Mouse (Mus musculus) NIH3T3 (cell line): ENCODE results near the gene Lbh.

Experiments
- DNase-seq: peaks from one replicate; pipeline ENCODE4 v3.0.0-alpha.2; 2012; ENCODE audit warnings: low read depth

The Lbh gene

DNA sequence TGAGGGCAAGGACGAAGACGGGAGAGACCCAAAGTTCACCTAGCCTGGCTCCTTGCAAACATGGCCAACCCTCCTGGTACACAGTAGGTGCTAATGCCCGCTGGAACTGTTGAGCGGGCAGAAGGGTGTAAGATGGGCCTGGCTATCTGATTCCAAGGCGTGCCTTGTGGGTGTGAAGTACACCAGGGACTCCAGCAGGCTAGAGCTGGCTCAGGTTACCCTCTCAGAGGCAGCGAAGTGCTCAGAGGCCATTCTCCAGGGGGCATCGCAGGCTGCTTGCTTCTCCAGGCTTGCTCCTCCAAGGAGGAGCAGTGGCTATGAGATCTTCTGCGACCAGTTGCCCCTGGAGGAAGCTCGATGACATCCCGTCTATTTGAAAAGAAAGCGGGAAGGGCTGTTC, 6.8 kb upstream of the Lbh start:
- no peak for DNase-seq

- DNase-seq, result no peak
These were observed 6.4 kb upstream of the Lbh start for GRCm38 (mm10) chr17:72911751-72912150.

- DNase-seq, result no peak
These were observed 4.0 kb upstream of the Lbh start for GRCm38 (mm10) chr17:72914082-72914481.

- DNase-seq, result peak; percentile 85
These were observed 669 bp upstream of the Lbh start for GRCm38 (mm10) chr17:72917241-72918030.

GRCm38 (mm10) chr17:72918571-72919541, 751 bp downstream of the Lbh start:
- peak; percentile 69 for DNase-seq

GRCm38 (mm10) chr17:72919641-72920040, 1.5 kb downstream of the Lbh start:
- no peak for DNase-seq

DNA sequence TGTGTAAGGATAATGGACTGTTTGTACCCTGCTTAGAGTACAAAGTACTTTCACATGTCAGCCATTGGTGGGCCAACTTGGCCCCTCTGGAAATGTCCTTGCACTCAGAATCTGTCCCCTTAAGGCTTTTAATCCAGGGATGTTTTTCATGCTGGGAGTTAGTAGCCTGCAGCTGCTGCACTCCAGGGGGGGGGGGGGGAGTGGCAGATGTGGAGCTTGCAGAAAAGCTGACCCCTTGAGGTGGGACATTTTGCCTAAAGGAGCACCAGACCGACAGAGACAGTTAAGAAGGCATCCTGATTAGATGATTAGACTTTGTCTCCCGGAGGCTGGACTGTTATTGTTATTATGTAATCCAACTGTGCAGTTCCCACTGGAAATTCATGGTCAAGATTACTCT, 2.3 kb downstream of the Lbh start:
- DNase-seq, result no peak

GRCm38 (mm10) chr17:72920971-72921370, 2.9 kb downstream of the Lbh start:
- no peak for DNase-seq

GRCm38 (mm10) chr17:72922206-72922605, 4.1 kb downstream of the Lbh start:
- DNase-seq, result no peak

GRCm38 (mm10) chr17:72923283-72923682, 5.2 kb downstream of the Lbh start:
- DNase-seq, result no peak

DNA sequence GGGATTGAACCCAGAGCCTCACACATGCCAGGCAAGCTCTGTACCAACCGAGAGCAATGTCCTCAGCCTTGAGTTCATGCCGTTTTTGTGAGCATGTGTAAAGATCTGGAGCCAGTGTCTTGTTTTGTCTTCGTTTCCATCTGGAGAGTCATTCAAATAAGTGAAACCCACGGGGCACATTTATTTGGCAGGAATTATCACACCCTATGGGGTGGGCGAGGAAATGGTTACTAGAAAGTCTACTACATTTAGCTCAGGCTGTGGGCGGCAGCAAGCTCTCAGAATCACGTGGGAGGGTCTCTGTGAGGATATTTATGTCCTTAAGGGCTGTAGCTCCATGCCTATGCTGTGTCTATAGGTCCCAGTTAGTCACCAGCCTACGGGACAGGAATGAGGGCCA, 6.2 kb downstream of the Lbh start:
- DNase-seq, result no peak

DNA sequence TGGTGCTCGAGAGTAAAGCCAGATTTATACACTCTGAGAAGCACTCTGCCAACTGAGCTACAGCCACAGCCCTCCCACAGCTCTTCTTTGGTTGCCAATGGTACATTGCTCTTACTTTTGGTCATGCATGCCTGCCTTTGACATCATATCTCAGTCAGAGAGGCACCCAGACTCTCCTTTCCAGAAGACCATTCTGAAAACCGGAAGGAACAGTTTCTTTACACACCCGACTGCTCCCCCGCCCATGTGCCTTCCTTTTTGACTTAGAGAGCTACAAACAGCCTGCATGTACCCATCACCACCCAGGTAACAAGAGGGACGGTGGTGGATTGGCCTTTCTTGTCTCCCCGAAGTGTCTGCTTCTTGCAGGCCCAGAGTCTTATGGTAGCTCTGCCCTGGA, 7.0 kb downstream of the Lbh start:
- no peak for DNase-seq

GRCm38 (mm10) chr17:72925804-72926617, 7.9 kb downstream of the Lbh start:
- DNase-seq, result no peak

DNA sequence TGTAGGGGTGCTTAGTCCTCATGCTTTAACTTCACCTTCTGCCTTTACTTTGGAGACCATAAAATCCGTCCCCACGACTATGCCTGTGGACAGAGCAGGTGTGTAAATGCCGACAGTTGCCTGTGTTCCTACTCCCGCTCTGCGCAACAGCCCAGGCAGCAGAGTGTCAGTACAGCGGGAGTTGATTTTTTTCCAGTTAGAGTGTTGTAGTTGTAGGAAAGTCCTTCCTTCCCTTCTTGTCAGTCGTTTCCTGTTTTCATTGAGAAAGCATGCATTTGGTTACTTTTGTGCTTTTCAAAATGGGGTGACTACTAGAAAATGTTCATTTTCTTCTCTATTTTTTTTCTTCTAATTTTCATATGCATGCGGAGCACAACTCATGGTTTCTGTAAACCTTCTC, 8.9 kb downstream of the Lbh start:
- no peak for DNase-seq

DNA sequence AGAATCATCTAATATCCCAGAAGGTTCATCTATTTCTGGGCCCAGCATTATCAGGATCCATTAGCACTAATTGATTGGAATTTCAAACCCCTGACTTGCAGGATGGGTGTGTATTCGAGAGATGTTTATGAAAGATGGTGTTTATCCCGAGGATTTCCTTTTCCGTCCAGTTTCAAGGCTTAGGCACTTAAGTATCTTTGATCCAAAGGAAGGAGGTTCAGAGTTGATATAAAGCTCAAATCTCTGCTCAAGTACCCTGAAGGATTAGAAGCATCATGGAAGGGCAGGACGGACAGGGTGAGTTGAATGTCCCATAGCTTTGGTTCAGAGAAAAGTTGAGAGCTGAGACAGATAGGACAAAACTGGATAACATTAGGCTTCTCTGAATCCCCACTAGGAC, 15.0 kb downstream of the Lbh start:
- no peak for DNase-seq

DNA sequence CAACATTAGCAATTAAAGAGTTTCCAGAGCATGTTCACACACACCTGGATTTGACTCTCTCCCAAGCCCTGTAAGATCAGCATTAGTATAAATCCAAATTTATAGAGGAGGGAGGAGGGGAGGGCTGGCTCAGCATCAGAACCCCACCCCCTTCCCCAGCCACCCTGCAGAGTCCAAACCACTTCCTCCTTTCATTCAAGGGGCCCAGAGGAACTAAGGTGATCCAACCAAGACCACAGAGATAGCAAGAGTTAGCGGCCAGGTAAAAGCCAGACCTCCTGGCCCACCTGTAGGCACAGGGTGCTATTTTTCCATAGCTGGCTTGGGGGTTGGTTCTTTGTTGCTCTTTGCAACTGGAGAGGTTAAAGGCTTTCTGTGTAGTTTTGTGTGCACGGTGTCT, 16.0 kb downstream of the Lbh start:
- DNase-seq, result no peak

DNA sequence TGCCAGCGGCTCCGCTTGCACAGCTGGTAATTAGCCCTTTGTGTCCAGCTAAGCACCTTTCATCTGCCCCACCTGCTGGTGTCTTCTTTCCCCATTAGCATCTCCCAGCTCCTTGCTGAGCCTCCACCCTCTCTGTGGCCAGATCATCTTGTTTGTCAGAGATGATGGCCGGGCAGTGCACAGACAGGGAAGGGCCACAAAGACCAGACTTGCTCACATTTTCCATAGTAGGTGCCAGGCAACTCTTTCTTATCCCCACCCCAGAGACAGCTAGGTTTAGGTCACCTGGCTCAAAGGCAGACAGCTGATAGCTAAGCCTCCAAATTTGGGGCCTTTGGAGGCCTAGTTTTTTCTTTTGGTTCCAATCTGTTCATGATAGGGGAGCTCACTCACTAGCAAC, 16.5 kb downstream of the Lbh start:
- no peak for DNase-seq

DNA sequence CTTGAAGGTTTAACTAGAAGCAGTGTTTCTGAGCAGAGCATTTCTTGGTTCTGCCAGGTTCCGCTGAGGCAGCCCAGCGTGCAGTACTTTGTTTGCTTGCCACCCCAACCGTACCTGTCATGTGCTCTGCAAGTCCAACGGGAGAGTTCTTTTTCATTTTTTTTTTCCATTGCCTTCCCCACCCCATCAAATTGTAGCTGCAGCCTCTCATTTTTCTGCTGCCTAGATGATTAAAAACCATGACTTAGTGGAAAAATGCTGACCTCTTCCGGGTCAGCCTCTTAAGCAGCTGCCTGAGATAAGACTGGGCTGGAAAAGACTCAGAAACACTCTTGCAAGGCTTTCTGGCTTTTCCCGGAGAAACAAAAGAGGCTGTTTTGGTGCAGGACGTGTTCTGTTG, 17.8 kb downstream of the Lbh start:
- peak; percentile 26 for DNase-seq

DNA sequence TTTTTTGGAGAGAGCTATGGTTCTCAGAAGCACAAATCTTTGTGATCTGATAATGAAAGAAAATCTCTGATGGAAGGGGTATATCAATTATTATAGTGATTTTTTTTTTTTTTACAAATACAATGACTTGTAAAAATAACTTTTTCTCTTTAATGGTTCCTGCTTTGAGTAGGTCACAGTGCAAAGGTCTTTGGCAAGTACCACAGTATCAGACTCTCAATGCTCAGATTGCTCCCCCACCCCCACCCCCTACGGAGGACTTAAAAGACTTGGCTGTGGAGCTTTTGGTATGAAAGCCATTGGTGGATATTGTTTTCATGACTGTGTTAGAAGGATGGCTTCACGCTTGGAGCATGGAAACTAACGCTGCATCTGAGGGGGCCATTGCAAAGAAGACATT, 18.2 kb downstream of the Lbh start:
- DNase-seq, result no peak

DNA sequence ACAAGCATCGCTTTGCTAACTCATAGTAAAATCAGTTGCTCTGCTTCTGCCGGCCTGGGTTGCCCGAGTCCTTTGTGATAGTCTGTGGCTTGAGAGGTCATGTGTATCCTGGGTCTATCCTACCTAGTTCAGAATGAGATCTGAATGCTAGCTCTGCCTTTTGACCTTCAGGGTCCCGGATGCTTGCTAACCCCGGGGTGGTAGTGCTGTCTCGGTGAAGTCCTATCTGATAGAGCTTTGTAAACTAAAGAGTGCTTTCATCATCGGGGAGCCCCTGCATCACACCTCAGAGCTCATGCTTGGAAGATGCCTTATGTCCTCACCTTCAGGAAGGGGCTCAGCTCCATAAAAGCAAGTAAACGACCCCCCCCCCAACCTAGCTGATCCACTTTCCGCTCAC, 19.1 kb downstream of the Lbh start:
- DNase-seq, result no peak

DNA sequence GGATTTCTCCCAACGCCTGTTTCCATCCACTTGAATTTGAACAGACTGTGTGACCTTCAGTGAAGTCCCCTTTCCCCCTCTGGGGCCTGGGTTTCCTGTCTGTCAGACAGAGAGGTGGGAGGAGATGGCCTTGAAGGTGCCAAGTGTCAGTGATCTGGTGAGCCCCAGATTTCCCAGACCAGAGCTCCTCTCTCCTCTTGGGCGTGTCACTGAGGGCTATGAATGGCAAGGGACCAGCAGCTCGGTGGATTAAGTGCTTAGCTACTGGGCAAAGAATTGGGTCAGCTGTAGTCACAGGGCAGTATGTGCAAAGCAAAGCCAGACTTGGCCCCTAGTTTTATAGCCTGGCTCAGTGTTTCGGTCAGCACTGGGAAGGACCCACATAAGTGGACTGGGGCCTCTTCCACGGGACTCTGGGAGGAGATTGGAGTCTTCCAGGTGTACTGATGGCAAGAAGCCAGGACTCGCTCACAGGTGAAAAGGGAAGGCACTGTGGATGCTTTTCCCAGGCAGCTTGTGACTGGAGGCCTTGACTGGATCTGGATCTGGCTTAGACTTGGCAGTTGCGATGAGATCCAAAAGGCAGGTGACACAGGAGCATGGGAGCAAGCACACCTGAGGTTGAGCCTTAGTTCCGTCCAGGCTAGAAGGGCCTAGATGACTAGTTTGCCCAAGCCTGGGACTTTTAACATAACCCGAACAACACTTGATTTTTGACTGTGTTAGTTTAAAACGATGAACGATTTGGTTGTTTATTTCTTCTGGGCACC, 20.1 kb downstream of the Lbh start:
- no peak for DNase-seq
